Mouse (Mus musculus) MEL (cell line): ENCODE results near the gene Gatc. TPM values are rescaled to one million over a fixed set of nuclear protein-coding genes. Genes with fewer than 3 reads are reported as not detected.

Source experiments
- DNase-seq: peaks from one replicate; pipeline ENCODE4 v3.0.0; 2011; ENCODE audit warnings: low read depth, low spot score
- H3K27ac ChIP-seq: 2 replicates; pipeline ENCODE4 v1.5.1; 2012; ENCODE audit warnings: low read depth, mild to moderate bottlenecking, control low read depth, low read length, moderate library complexity; ENCODE audit not compliant: control insufficient read depth
- H3K27me3 ChIP-seq, 2 experiments: fragments of 150-350 bp in 1 of 2; sonication (generic) in 1 of 2; 2 replicates each; pipeline ENCODE4 v1.6.1; 2012; ENCODE audit warnings: low read length in 2 of 2, mild to moderate bottlenecking in 2 of 2, improper control_type of control experiment in 1 of 2, moderate library complexity in 1 of 2; ENCODE audit not compliant: insufficient read depth in 2 of 2, control insufficient read depth in 1 of 2
- H3K36me3 ChIP-seq, 2 experiments: 2 replicates each; pipeline ENCODE4 v1.6.1; 2012 to 2014; ENCODE audit warnings: low read length in 2 of 2, improper control_type of control experiment in 1 of 2, inconsistent platforms in 1 of 2, mild to moderate bottlenecking in 1 of 2; ENCODE audit not compliant: insufficient read depth in 2 of 2, control insufficient read depth in 1 of 2
- H3K4me1 ChIP-seq, 2 experiments: fragments of 150-350 bp in 1 of 2; sonication (generic) in 1 of 2; 2 replicates each; pipeline ENCODE4 v1.6.1; 2012; ENCODE audit warnings: low read length in 2 of 2, improper control_type of control experiment in 1 of 2, mild to moderate bottlenecking in 1 of 2; ENCODE audit not compliant: insufficient read depth in 2 of 2, control insufficient read depth in 1 of 2
- H3K4me3 ChIP-seq, 2 experiments: fragments of 150-350 bp in 1 of 2; sonication (generic) in 1 of 2; 2 replicates each; pipeline ENCODE4 v1.5.1; 2012; ENCODE audit warnings: low read depth in 2 of 2, low read length in 2 of 2, mild to moderate bottlenecking in 2 of 2, moderate library complexity in 2 of 2, control low read depth in 1 of 2, improper control_type of control experiment in 1 of 2; ENCODE audit not compliant: control insufficient read depth in 1 of 2, insufficient read depth in 1 of 2
- H3K79me2 ChIP-seq: 2 replicates; pipeline ENCODE4 v1.6.1; 2012; ENCODE audit warnings: mild to moderate bottlenecking, low read length, moderate library complexity; ENCODE audit not compliant: control insufficient read depth, poor library complexity, insufficient read depth
- H3K9ac ChIP-seq: 2 replicates; pipeline ENCODE4 v1.6.1; 2012; ENCODE audit warnings: low read depth, mild to moderate bottlenecking, control low read depth, low read length, moderate library complexity; ENCODE audit not compliant: control insufficient read depth, poor library complexity, severe bottlenecking
- H3K9me3 ChIP-seq: fragments of 150-350 bp; sonication (generic); replicated peaks from 2 replicates; pipeline ENCODE4 v1.6.1; 2012; ENCODE audit warnings: mild to moderate bottlenecking, low read length, improper control_type of control experiment, moderate library complexity; ENCODE audit not compliant: insufficient read depth
- CHD1 ChIP-seq: IDR thresholded peaks from 2 replicates; pipeline ENCODE4 v1.6.1; 2012; ENCODE audit warnings: low read depth, mild to moderate bottlenecking, inconsistent platforms, low read length, improper control_type of control experiment
- CHD2 ChIP-seq: IDR thresholded peaks from 2 replicates; pipeline ENCODE4 v1.6.1; 2011; ENCODE audit warnings: low read length, improper control_type of control experiment
- CTCF ChIP-seq, 3 experiments: IDR thresholded peaks in 2 of 3; conservative IDR thresholded peaks in 1 of 3; 2 replicates each; pipeline ENCODE4 v1.5.1; 2011 to 2012; ENCODE audit warnings: low read length in 3 of 3, low read depth in 2 of 3, mild to moderate bottlenecking in 2 of 3, improper control_type of control experiment in 1 of 3, inconsistent platforms in 1 of 3, mixed read lengths in 1 of 3, moderate library complexity in 1 of 3; ENCODE audit not compliant: control insufficient read depth in 1 of 3, insufficient read depth in 1 of 3, poor library complexity in 1 of 3, severe bottlenecking in 1 of 3
- E2F4 ChIP-seq: IDR thresholded peaks from 2 replicates; pipeline ENCODE4 v1.6.1; 2011; ENCODE audit warnings: low read depth, low read length, improper control_type of control experiment, borderline replicate concordance
- ELF1 ChIP-seq: IDR thresholded peaks from 2 replicates; pipeline ENCODE4 v1.6.1; 2014; ENCODE audit warnings: low read depth, mild to moderate bottlenecking, inconsistent platforms, low read length, improper control_type of control experiment, moderate library complexity
- ETS1 ChIP-seq: IDR thresholded peaks from 2 replicates; pipeline ENCODE4 v1.6.1; 2012; ENCODE audit warnings: low read depth, mild to moderate bottlenecking, inconsistent platforms, low read length, improper control_type of control experiment, moderate library complexity
- GATA1 ChIP-seq: IDR thresholded peaks from 2 replicates; pipeline ENCODE4 v1.6.1; 2011; ENCODE audit warnings: low read depth, low read length, improper control_type of control experiment
- HCFC1 ChIP-seq: IDR thresholded peaks from 2 replicates; pipeline ENCODE4 v1.6.1; 2012; ENCODE audit warnings: low read depth, mild to moderate bottlenecking, inconsistent platforms, low read length, improper control_type of control experiment, moderate library complexity
- JUND ChIP-seq: IDR thresholded peaks from 2 replicates; pipeline ENCODE4 v1.6.1; 2011; ENCODE audit warnings: low read depth, mild to moderate bottlenecking, improper control_type of control experiment, low read length
- KAT2A ChIP-seq: conservative IDR thresholded peaks from 2 replicates; pipeline ENCODE4 v1.6.1; 2012; ENCODE audit warnings: low read depth, low read length, improper control_type of control experiment, inconsistent platforms
- MEF2A ChIP-seq: IDR thresholded peaks from 2 replicates; pipeline ENCODE4 v1.6.1; 2014; ENCODE audit warnings: low read depth, mild to moderate bottlenecking, inconsistent platforms, low read length, improper control_type of control experiment; ENCODE audit not compliant: poor library complexity, insufficient replicate concordance, severe bottlenecking; ENCODE audit errors: extremely low read depth
- SIN3A ChIP-seq: IDR thresholded peaks from 2 replicates; pipeline ENCODE4 v1.6.1; 2012; ENCODE audit warnings: low read length, improper control_type of control experiment, inconsistent platforms
- SMC3 ChIP-seq: IDR thresholded peaks from 2 replicates; pipeline ENCODE4 v1.6.1; 2011; ENCODE audit warnings: low read depth, low read length, improper control_type of control experiment
- TAL1 ChIP-seq: IDR thresholded peaks from 2 replicates; pipeline ENCODE4 v1.6.1; 2012; ENCODE audit warnings: mild to moderate bottlenecking, inconsistent platforms, low read length, moderate library complexity, mixed read lengths
- TCF12 ChIP-seq: IDR thresholded peaks from 2 replicates; pipeline ENCODE4 v1.6.1; 2014; ENCODE audit warnings: low read depth, mild to moderate bottlenecking, inconsistent platforms, low read length, improper control_type of control experiment, moderate library complexity
- USF2 ChIP-seq, 2 experiments: IDR thresholded peaks; 2 replicates each; pipeline ENCODE4 v1.6.1; 2011 to 2012; ENCODE audit warnings: improper control_type of control experiment in 2 of 2, low read length in 2 of 2, borderline replicate concordance in 1 of 2, inconsistent platforms in 1 of 2, low read depth in 1 of 2, mild to moderate bottlenecking in 1 of 2; ENCODE audit not compliant: insufficient read depth in 1 of 2
- ZC3H11A ChIP-seq: IDR thresholded peaks from 2 replicates; pipeline ENCODE4 v1.6.1; 2012; ENCODE audit warnings: low read depth, mild to moderate bottlenecking, inconsistent platforms, low read length, improper control_type of control experiment
- ZKSCAN1 ChIP-seq: IDR thresholded peaks from 2 replicates; pipeline ENCODE4 v1.6.1; 2012; ENCODE audit warnings: low read depth, mild to moderate bottlenecking, inconsistent platforms, low read length, improper control_type of control experiment, moderate library complexity
- ZNF384 ChIP-seq: IDR thresholded peaks from 2 replicates; pipeline ENCODE4 v1.6.1; 2012; ENCODE audit warnings: low read depth, mild to moderate bottlenecking, inconsistent platforms, low read length, improper control_type of control experiment
- polyA plus RNA-seq, 2 experiments: library from polyadenylated mRNA; stranded (reverse) in 1 of 2; unstranded in 1 of 2; fragments of >175 nt in 1 of 2; fragments of >200 nt in 1 of 2; gene quantifications; 2 replicates each; pipeline versions ENCODE4 v1.2.1 to v1.2.4; 2012; ENCODE audit warnings: low replicate concordance in 2 of 2, low read depth in 1 of 2; ENCODE audit not compliant: insufficient read length in 2 of 2, insufficient read depth in 1 of 2, missing spikeins in 1 of 2
- total RNA-seq: library from RNA; depleted of rRNA; stranded (reverse); fragments of 300-350 nt; gene quantifications from 2 replicates; pipeline ENCODE4 v1.2.3, GENCODE M21; 2012

Gene Gatc
- total and polyA plus RNA-seq, 3 experiments = 6.5 to 32.2 TPM; not detected in 1

DNA sequence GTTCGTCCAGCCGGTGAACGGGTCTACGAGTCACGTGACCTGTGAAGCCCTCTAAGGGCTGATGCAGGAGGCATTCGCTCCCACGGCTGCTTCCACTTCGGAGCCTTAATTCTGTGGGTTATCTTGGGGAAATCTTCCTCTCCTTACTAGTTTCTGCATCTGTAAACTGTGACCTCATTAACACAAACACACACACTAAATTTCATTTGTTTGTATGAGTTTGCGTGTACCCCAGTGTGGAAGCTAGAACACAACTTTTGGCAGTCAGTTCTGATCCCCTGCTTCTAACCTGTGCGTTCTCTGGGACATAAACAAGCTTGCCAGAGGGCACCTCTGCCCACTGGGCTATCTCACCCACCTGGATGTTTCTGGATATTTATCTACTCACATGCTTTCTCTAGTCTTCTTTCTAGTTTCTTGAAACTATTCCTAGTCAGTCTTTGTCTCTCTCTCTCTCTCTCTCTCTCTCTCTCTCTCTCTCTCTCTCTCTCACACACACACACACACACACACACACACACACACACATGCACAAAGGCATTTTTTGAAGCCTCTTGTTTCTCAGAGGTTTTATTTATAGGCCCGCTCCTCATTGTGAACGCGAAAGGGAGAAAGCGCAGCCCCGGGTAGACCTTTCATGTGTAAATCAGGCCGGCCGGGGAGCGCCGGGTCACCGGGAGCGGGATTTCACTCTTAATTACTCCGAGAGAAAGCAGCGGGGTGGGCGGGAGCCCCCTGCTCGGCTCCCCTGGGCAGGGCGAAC is 32.6 kb upstream of the Gatc start:
- no peaks in the 10 kb centered on the region for H3K9me3 ChIP-seq
- DNase-seq = no peak
- H3K4me3 ChIP-seq = no peak overlapping the region
- H3K9ac ChIP-seq = no peak overlapping the region
- H3K4me1 ChIP-seq = no peaks in the 10 kb centered on the region
- H3K27ac ChIP-seq = no peak overlapping the region
- TF ChIP-seq KAT2A (no peak), CHD2 (no peak), SIN3A (no peak), SMC3 (no peak)
- no peaks in the 10 kb centered on the region for H3K79me2 ChIP-seq
- no peaks in the 10 kb centered on the region for H3K27me3 ChIP-seq
- H3K36me3 ChIP-seq = no peaks in the 10 kb centered on the region

DNA sequence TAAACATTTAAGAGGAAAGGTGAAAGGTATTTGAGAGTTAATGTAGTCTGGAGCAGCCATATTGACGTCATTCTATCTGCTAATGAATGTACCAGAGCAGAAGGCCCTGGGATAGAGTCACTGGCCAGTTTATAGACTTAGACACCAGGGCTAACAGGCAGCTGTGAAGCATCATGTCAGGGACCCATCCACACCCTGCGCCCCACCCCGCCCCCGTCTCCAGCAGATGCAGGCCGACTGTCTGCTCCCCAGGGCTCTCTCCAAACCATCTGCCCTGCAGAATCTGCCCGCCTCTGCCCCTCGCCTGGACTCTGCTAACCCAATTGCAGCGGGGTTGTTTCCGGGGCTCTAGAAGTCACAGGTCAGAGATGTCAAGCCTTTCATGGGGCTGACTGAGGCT is 30.8 kb upstream of the Gatc start:
- Histone ChIP-seq H3K9ac (no peak overlapping the region), H3K27ac (no peak overlapping the region), H3K9me3 (no peaks in the 10 kb centered on the region), H3K27me3 (no peaks in the 10 kb centered on the region), H3K79me2 (no peaks in the 10 kb centered on the region), H3K36me3 (no peaks in the 10 kb centered on the region), H3K4me1 (no peaks in the 10 kb centered on the region), H3K4me3 (no peak overlapping the region)
- no peak for DNase-seq
- no peak for TF ChIP-seq CTCF (IDR thresholded peaks at IDR 0.05 in 2 of 3, conservative IDR thresholded peaks at IDR 0.05 in 1 of 3; ENCODE audit: control insufficient read depth in 1 of 3, insufficient read depth in 1 of 3, low read depth in 2 of 3, low read length in 3 of 3, poor library complexity in 1 of 3, severe bottlenecking in 1 of 3)
- TF ChIP-seq ZC3H11A = no peak
- no peak for TF ChIP-seq SMC3
- TF ChIP-seq GATA1 = no peak
- no peak for TF ChIP-seq ETS1
- no peak for TF ChIP-seq USF2 (IDR thresholded peaks at IDR 0.05; ENCODE audit: borderline replicate concordance in 1 of 2, insufficient read depth in 1 of 2, low read depth in 1 of 2, low read length in 2 of 2)
- no peak for TF ChIP-seq ELF1
- no peak for TF ChIP-seq CHD2
- TF ChIP-seq HCFC1 = no peak
- TF ChIP-seq SIN3A = no peak
- no peak for TF ChIP-seq ZNF384
- no peak for TF ChIP-seq MEF2A
- no peak for TF ChIP-seq TCF12
- TF ChIP-seq JUND = no peak
- no peak for TF ChIP-seq ZKSCAN1
- no peak for TF ChIP-seq CHD1
- TF ChIP-seq TAL1 = no peak
- no peak for TF ChIP-seq E2F4
